Mouse (Mus musculus) heart, embryonic 10.5 days (tissue): Measurements from ENCODE around the gene Scn1a. TPM values are rescaled to one million over a fixed set of nuclear protein-coding genes. Genes with fewer than 3 reads are reported as not detected.

ENCODE experiments used
- polyA plus RNA-seq: library from polyadenylated mRNA; unstranded; fragments of >200 nt; fragmentation: Nextera tagmentation; extraction: Ambion mirVana; gene quantifications from 2 replicates; pipeline ENCODE4 v1.2.1, GENCODE M21; 2016

Scn1a gene
- polyA plus RNA-seq, 1 experiment from 2014 or later, result 0.24 TPM

Other genes starting within 250 kb of the Scn1a start
- gene Ttc21b, start 184.2 kb downstream of the Scn1a start, polyA plus RNA-seq, result 8.1 and 8.9 TPM in 2 replicates
- gene Scn9a, start 194.1 kb upstream of the Scn1a start, polyA plus RNA-seq, result 0.01 and 0.05 TPM in 2 replicates